Mouse (Mus musculus) limb, embryonic 12.5 days (tissue): Measurements from ENCODE around the gene Zfp950. TPM values are rescaled to one million over a fixed set of nuclear protein-coding genes. Genes with fewer than 3 reads are reported as not detected.

Experiments
- ATAC-seq: fragments of 200-750 bp; cut with Nextera tagmentation; 2 replicates; pipeline ENCODE4 v1.8.0; 2017; ENCODE audit warnings: low read depth, moderate TSS enrichment; ENCODE audit not compliant: insufficient number of reproducible peaks, insufficient read depth, low FRiP score, low TSS enrichment
- H3K27ac ChIP-seq: fragments of 300-500 bp; sonication (generic); 2 replicates; pipeline ENCODE4 v1.5.1; 2016; ENCODE audit warnings: mild to moderate bottlenecking, moderate library complexity
- H3K27me3 ChIP-seq: fragments of 300-500 bp; sonication (generic); 2 replicates; pipeline ENCODE4 v1.6.1; 2016; ENCODE audit warnings: mild to moderate bottlenecking, moderate library complexity
- H3K36me3 ChIP-seq: fragments of 300-500 bp; sonication (generic); 2 replicates; pipeline ENCODE4 v1.6.1; 2016; ENCODE audit warnings: mild to moderate bottlenecking, moderate library complexity
- H3K4me1 ChIP-seq: fragments of 300-500 bp; sonication (generic); replicated peaks from 2 replicates; pipeline ENCODE4 v1.6.1; 2016
- H3K4me2 ChIP-seq: fragments of 300-500 bp; sonication (generic); 2 replicates; pipeline ENCODE4 v1.6.1; 2016; ENCODE audit warnings: mild to moderate bottlenecking, moderate library complexity
- H3K4me3 ChIP-seq: fragments of 300-500 bp; sonication (generic); replicated peaks from 2 replicates; pipeline ENCODE4 v1.5.1; 2016; ENCODE audit warnings: mild to moderate bottlenecking
- H3K9ac ChIP-seq: fragments of 300-500 bp; sonication (generic); replicated peaks from 2 replicates; pipeline ENCODE4 v1.6.1; 2016; ENCODE audit warnings: mild to moderate bottlenecking, moderate library complexity
- H3K9me3 ChIP-seq: fragments of 300-500 bp; sonication (generic); 2 replicates; pipeline ENCODE4 v1.6.1; 2016; ENCODE audit warnings: mild to moderate bottlenecking, moderate library complexity
- WGBS: fragments of 180-500 bp; shearing (Covaris S2); methylation state at CpG from one replicate; pipeline ENCODE4 v1.1.7; 2016; 5-methylcytosine and 5-hydroxymethylcytosine counted together
- polyA plus RNA-seq: library from polyadenylated mRNA; unstranded; fragments of >200 nt; fragmentation: Nextera tagmentation; extraction: Ambion mirVana; gene quantifications from 2 replicates; pipeline ENCODE4 v1.2.1, GENCODE M21; 2016

Zfp950 gene
- polyA plus RNA-seq, 1 experiment from 2014 or later: 43.8 TPM

- Histone ChIP-seq H3K4me1 (no peaks in the 10 kb centered on the region), H3K27ac (no peak overlapping the region), H3K4me2 (no peak overlapping the region), H3K36me3 (no peaks in the 10 kb centered on the region), H3K27me3 (no peaks in the 10 kb centered on the region), H3K4me3 (no peak overlapping the region), H3K9ac (no peak overlapping the region), H3K9me3 (no peaks in the 10 kb centered on the region)
- ATAC-seq: no peak
- WGBS: 82% methylated on average over 2 of the region's 2 CpGs
Measured at GRCm38 (mm10) chr19:61009266-61009665, 131.4 kb downstream of the Zfp950 start.

Other genes starting within 250 kb of the Zfp950 start
- 0.19 and 0.23 TPM in 2 replicates for gene Gm7102, start 35.5 kb upstream of the Zfp950 start, polyA plus RNA-seq
- not detected in 2 replicates for gene Gm6020, start 43.0 kb upstream of the Zfp950 start, polyA plus RNA-seq
- 22.8 and 29.5 TPM in 2 replicates for gene Csf2ra, start 87.6 kb upstream of the Zfp950 start, polyA plus RNA-seq
- gene Gm21060, start 156.2 kb upstream of the Zfp950 start, polyA plus RNA-seq: not detected in 2 replicates